Mouse (Mus musculus) adrenal gland, adult 8-10 months (tissue): ENCODE data around the gene Ndufs8. TPM values are rescaled to one million over a fixed set of nuclear protein-coding genes. Genes with fewer than 3 reads are reported as not detected.

Source experiments
- total RNA-seq, 4 experiments: library from RNA; stranded (reverse); gene quantifications; 2 replicates each; pipeline ENCODE4 v1.2.4; 2022

The Ndufs8 gene
- total RNA-seq, 4 experiments from 2014 or later: 241 to 358 (median 291) TPM

Other genes starting within 250 kb of the Ndufs8 start
- 100 to 1,000 TPM in 3 of 4 experiments, 10 to 100 TPM in 1; 99.3 to 161 (median 120) TPM for gene Lrp5, start 226.2 kb downstream of the Ndufs8 start, total RNA-seq
- gene 1810055G02Rik, start 204.5 kb downstream of the Ndufs8 start, total RNA-seq: 10 to 100 TPM; 29.1 to 42.7 (median 32.1) TPM
- gene Kmt5b, start 145.4 kb downstream of the Ndufs8 start, total RNA-seq: 10 to 100 TPM; 46.7 to 80.0 (median 62.7) TPM
- 100 to 1,000 TPM in 1 of 4 experiments, 10 to 100 TPM in 3; 69.8 to 329 (median 93.5) TPM for gene Chka, start 61.0 kb downstream of the Ndufs8 start, total RNA-seq
- gene Tcirg1, start 5.6 kb downstream of the Ndufs8 start, total RNA-seq: 100 to 1,000 TPM in 2 of 4 experiments, 10 to 100 TPM in 2; 55.6 to 133 (median 95.0) TPM
- gene Aldh3b1, start 17.0 kb upstream of the Ndufs8 start, total RNA-seq: 100 to 1,000 TPM in 2 of 4 experiments, 10 to 100 TPM in 2; 35.5 to 262 (median 145) TPM
- gene Unc93b1, start 22.4 kb upstream of the Ndufs8 start, total RNA-seq: 10 to 100 TPM; 69.4 to 85.5 (median 71.5) TPM
- 1 to 10 TPM in 2 of 4 experiments, under 1 TPM in 2; 0.11 to 1.5 (median 0.88) TPM for gene Aldh3b3, start 45.9 kb upstream of the Ndufs8 start, total RNA-seq
- gene Aldh3b2, start 59.6 kb upstream of the Ndufs8 start, total RNA-seq: 10 to 100 TPM in 2 of 4 experiments, 1 to 10 TPM in 2; 4.5 to 15.8 (median 9.7) TPM
- 10 to 100 TPM; 17.9 to 37.7 (median 23.4) TPM for gene Acy3, start 73.8 kb upstream of the Ndufs8 start, total RNA-seq
- gene Tbx10, start 80.0 kb upstream of the Ndufs8 start, total RNA-seq: not detected
- gene Nudt8, start 87.8 kb upstream of the Ndufs8 start, total RNA-seq: 10 to 100 TPM; 22.8 to 27.3 (median 24.7) TPM
- 1 to 10 TPM in 3 of 4 experiments, under 1 TPM in 1; 0.61 to 1.7 (median 1.3) TPM for gene Gm49405, start 87.9 kb upstream of the Ndufs8 start, total RNA-seq
- gene Doc2g, start 90.5 kb upstream of the Ndufs8 start, total RNA-seq: 1 to 10 TPM; 1.5 to 2.5 (median 1.7) TPM
- gene Ndufv1, start 100.0 kb upstream of the Ndufs8 start, total RNA-seq: 100 to 1,000 TPM; 235 to 340 (median 280) TPM
- 100 to 1,000 TPM; 366 to 409 (median 394) TPM for gene Gstp1, start 125.2 kb upstream of the Ndufs8 start, total RNA-seq
- gene Gstp2, start 133.2 kb upstream of the Ndufs8 start, total RNA-seq: 10 to 100 TPM; 45.4 to 79.1 (median 67.8) TPM
- gene Gstp3, start 146.8 kb upstream of the Ndufs8 start, total RNA-seq: 1 to 10 TPM in 1 of 4 experiments, under 1 TPM in 3; 0.56 to 1.1 (median 0.77) TPM
- gene Cabp2, start 168.8 kb upstream of the Ndufs8 start, total RNA-seq: not detected
- gene Cdk2ap2, start 184.4 kb upstream of the Ndufs8 start, total RNA-seq: 100 to 1,000 TPM; 100 to 146 (median 129) TPM
- 100 to 1,000 TPM in 1 of 4 experiments, 10 to 100 TPM in 3; 57.1 to 119 (median 84.1) TPM for gene Pitpnm1, start 187.2 kb upstream of the Ndufs8 start, total RNA-seq
- 100 to 1,000 TPM; 129 to 143 (median 134) TPM for gene Aip, start 213.1 kb upstream of the Ndufs8 start, total RNA-seq
- under 1 TPM in 2 of 4 experiments, not detected in 2; 0.06 to 0.08 TPM for gene Gpr152, start 227.0 kb upstream of the Ndufs8 start, total RNA-seq
- gene Cabp4, start 231.3 kb upstream of the Ndufs8 start, total RNA-seq: under 1 TPM; 0.23 to 0.59 (median 0.39) TPM
- 100 to 1,000 TPM; 174 to 210 (median 184) TPM for gene Coro1b, start 235.8 kb upstream of the Ndufs8 start, total RNA-seq
- 1 to 10 TPM; 2.2 to 4.4 (median 3.4) TPM for gene Ptprcap, start 240.8 kb upstream of the Ndufs8 start, total RNA-seq